Mouse (Mus musculus) layer of hippocampus, adult 2 months (tissue): ENCODE measurements around the gene Adcy1. TPM values are rescaled to one million over a fixed set of nuclear protein-coding genes. Genes with fewer than 3 reads are reported as not detected.

Experiments used
- DNase-seq, 2 experiments: peaks; one replicate each; pipeline ENCODE4 v3.0.0; 2022; ENCODE audit warnings: low spot score in 2 of 2
- H3K27ac ChIP-seq: fragments of 200-600 bp; 2 replicates; pipeline ENCODE4 v1.8.1; 2022
- H3K4me3 ChIP-seq: fragments of 200-600 bp; 2 replicates; pipeline ENCODE4 v1.8.1; 2022; ENCODE audit warnings: mild to moderate bottlenecking
- CTCF ChIP-seq: fragments of 200-600 bp; conservative IDR thresholded peaks from 2 replicates; pipeline ENCODE4 v1.8.1; 2022; ENCODE audit warnings: antibody characterized with exemption, mild to moderate bottlenecking, moderate library complexity
- total RNA-seq, 2 experiments: library from RNA; stranded (reverse); gene quantifications; 2 replicates each; pipeline ENCODE4 v1.2.3; 2021

Adcy1 gene
- total RNA-seq, 2 experiments from 2014 or later: 376 to 403 TPM

DNA sequence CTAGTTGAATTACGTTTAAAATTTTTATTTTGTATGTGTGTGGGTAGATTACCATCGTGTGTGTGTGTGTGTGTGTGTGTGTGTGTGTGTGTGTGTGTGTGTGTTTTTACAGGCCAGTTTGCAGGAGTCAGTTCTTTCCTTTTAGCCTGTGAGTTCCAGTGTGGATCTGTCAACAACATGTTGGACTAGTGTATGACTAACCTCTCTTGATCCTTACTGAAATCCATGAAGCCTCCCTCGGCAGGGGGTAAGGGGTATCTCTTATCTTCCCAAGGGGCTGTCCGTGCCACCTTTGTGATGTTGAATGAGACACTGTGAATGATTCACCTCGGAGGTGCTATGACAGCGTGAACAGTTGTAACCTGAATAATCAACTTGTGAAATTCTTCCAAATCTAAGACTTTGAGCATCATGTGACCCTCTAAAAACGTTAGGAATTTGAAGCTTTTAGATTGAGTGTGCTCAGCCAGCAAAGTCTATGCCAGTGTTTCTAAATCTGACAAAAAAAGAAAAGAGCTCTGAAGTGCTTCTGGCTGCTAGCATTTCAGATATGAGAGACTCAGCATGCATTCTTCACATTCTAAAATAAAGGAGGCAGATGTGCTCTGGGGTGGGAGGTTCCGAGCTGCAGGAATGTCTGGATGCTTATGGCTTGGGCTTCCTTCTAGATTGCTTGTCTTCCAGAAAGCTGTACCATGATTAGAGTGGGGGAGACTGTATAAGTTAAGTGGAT is 66.2 kb downstream of the Adcy1 start:
- no peak overlapping the region for H3K27ac ChIP-seq
- TF ChIP-seq CTCF: no peak
- DNase-seq: no peak
- H3K4me3 ChIP-seq: no peak overlapping the region

DNA sequence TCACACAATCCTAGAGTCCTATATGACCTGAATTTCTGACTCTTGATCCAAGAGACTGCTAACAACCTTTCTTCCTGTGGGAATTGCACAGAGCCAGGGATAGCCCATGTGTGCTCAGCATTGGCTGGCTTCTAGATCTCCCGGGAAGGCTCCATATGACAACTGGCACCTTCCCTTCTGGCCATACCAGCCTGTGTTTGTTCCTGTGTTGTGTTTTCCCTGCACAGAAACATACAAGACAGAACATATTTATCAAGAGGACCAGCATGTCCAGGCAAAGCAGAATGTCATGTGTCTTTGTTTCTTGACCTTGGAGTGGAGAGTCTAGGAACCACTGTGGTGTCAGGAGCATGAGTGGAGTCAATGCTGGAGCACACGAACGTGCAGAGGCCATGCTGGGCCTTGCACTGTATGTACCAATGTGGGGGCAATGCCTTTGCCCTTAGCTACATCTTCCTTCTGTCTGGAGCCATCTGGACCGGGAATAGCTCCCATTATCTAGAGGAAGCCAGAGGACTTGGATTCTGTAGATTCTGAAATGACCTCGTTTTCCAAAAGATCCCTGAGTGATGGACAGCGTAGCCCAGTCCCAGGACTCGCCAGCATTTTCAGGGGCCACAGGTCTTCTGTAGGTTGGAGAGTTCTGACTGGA is 69.6 kb downstream of the Adcy1 start:
- H3K27ac ChIP-seq: no peak overlapping the region
- TF ChIP-seq CTCF: no peak
- DNase-seq: no peak
- no peak overlapping the region for H3K4me3 ChIP-seq

DNA sequence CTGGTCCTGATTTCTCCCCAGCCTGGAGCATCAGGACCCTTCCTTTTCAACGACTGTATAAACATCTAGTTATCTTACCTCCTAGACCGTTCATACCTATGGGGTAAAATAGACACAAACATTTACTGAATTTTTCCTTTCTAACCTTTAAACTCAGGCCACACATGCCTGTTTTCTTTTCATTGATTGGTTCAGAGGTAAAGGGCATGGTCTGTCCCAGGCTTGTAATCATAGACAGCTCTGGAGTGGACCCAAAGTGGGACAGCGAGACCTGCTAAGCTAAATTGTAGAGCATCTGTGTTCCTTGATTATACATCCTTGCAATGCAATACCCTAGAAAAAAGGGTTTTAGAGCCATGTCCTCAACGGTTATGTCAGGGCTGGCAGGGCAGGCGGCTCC is 70.4 kb downstream of the Adcy1 start:
- TF ChIP-seq CTCF: no peak
- no peak overlapping the region for H3K4me3 ChIP-seq
- no peak for DNase-seq
- peak overlapping the region; percentile 18; the same call in 1 of the 2 replicates for H3K27ac ChIP-seq

DNA sequence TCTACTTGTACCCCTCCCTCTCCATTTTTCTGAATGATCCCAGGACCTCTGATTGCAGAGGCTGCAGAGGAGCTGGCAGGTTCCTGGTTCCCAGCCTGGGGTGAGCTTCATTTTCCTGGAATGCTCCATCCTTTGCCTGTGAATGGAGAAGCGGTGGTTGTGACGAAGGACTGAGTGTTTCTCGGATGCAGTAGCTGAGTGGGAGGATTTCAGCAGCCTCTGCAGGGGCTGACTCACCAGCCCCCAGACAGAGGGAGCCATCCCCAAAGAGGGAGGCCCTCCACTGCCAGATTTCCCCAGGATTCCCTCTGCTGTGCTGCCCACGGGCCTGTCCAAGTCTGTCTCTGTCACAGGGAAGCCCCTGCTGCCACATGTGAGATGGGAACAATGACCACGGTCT is 71.0 kb downstream of the Adcy1 start:
- Histone ChIP-seq H3K27ac (peak overlapping the region; percentile 18; the same call in 1 of the 2 replicates), H3K4me3 (no peak overlapping the region)
- TF ChIP-seq CTCF: no peak
- DNase-seq: peak; percentile 59 to 65

DNA sequence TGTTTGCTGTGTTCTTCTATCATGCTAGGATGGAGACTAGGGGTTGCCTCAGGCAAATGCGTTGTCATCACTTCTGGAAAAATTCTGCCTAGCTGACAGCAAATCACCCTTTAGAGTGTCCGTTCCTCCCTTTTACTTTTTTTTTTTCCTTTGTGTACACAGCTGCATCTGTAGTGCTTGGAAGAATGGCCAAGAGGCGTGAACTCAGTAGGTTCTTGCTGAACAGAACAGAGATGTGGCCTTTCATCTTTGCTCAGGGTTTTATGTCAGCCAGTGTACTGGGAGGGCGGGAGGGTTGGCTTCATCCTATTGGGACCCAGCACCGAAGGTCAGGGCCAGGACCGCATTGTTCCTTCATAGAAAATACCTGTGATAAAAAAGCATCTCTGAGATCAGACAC is 72.0 kb downstream of the Adcy1 start:
- no peak overlapping the region for H3K4me3 ChIP-seq
- no peak for TF ChIP-seq CTCF
- DNase-seq: no peak
- H3K27ac ChIP-seq: no peak overlapping the region

DNA sequence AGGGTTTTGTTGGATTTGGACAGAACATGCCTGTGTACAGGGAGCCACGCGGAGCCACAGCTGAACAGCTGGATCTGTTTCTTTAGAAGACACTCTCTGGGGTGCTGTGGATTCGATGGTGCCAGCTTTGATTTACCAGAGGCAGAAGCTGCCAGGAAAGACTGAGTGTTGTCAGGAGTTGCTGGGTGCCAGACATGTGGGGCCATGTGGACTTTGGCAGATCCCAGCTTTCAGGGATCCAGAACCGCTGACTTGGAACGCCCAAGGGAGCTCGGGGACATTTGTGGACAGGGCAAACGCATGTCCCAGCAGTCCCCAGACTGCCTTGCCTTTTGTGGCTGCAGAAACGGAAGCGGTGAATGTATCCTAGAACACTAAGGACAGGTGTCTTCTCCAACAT is 72.5 kb downstream of the Adcy1 start:
- no peak for DNase-seq
- no peak for TF ChIP-seq CTCF

DNA sequence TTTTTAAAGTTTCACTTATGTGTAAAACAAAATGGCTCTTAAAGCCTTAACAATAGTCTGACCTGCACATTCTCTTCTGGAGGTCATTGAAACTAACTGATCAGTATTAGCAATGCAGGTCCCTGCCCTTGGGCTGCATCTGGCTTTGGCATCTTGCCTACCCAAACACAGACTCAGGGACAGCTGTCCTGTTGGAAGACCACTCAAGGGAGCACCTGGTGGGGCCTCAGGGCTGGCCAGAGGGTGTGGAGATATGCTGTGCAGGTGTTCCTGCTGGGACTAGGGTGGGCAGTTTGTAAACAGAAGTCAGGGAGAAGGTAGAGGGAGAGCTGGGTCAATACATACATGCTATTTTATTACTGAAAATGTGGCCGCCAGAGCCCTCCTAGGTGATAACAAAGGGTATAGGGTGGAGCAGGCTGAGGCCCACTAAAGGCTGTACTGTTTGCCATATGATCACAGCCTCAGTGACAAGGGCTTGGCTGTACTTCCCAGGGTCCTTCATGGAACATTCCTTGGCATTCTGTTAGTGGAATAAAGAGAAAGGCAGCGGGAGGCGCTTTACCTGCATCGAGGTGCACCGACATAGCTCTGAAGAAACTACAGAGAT is 73.1 kb downstream of the Adcy1 start:
- Histone ChIP-seq H3K27ac (no peak overlapping the region), H3K4me3 (no peak overlapping the region)
- TF ChIP-seq CTCF: no peak
- no peak for DNase-seq

More for the DNA sequence above, 72.5 kb downstream of the Adcy1 start:
- Histone ChIP-seq H3K27ac (no peak overlapping the region), H3K4me3 (no peak overlapping the region)

DNA sequence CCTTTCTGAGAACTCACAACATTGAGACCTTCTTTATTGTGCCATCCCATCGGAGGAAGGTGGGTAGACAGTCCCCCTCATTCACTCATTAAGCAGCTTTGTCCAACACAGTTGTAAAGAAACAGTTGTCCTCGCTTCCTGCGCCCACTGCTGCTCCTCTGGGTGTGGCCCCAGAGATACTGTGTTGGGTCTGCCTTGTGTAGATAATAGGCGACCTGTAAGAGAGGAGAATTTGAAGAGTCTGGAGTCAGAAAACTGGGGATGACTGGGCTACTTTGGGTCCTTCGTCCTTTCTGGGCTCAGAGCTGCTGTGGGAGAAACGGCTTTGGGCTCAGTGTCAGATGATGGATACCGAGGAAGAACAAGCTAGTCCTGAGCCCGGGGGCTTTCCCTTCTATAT is 75.1 kb downstream of the Adcy1 start:
- Histone ChIP-seq H3K27ac (no peak overlapping the region), H3K4me3 (no peak overlapping the region)
- DNase-seq: no peak
- TF ChIP-seq CTCF: no peak

DNA sequence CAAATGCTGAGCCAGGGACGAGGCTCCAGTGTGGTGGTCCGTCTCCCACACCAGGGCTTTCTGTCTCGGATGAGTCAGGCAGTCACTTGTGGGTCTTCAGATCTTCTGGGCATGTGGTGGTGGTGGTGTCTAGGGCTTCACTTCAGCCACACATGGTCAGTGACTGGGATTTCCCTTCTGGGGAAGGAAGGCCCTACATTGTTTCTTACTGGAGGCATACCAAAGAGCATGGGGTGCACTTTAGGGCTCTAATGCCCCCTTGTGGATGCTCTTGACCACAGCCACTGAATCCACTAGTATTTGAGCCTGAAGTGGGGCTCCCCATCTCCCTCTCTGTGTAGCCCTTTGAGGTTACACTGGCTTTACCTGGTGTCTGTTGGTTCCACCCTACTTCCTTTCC is 77.2 kb downstream of the Adcy1 start:
- TF ChIP-seq CTCF: peak; percentile 82
- no peak overlapping the region for H3K27ac ChIP-seq
- no peak overlapping the region for H3K4me3 ChIP-seq
- peak; percentile 26 to 32 for DNase-seq

DNA sequence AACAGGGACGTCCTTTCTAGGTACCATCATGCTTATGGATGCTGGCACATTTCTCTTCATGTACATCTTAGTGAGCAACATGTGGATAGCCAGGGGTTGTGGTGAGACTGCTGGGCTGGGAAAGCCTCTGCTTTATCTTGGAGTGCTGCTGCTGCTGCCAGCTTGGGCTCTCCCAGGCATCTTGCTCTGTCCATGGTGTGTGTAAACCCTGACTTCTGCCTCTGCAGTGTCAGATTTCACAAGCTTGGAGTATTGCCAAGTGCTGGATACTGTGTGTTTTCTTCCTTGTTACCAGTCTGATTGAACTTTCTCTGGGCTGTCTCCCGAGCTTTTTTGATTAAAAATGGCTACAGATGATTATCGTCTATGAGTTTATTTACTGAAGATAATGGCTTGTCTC is 79.4 kb downstream of the Adcy1 start:
- Histone ChIP-seq H3K4me3 (no peak overlapping the region), H3K27ac (no peak overlapping the region)
- no peak for DNase-seq
- no peak for TF ChIP-seq CTCF

DNA sequence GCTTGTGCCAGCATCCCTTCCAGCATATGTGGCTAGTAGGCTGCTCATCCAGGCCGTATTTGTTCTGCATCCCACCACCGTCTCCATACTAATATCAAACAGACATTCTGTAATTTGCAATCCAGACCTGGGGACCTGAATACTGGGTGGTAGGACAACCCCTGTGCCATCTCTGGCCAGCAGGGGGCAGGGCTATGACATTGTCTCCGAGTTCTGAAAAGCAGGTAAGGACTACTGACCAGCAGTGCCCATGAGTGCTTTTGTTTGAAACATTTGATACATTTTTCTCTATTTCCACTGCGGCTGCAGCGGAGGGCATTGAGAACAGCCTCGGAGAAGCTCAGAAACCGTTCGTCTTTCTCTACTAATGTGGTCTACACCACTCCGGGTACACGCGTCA is 81.1 kb downstream of the Adcy1 start:
- peak; percentile 77 for TF ChIP-seq CTCF
- no peak overlapping the region for H3K27ac ChIP-seq
- peak in 1 of 2 experiments; percentile 36 for DNase-seq
- H3K4me3 ChIP-seq: no peak overlapping the region

DNA sequence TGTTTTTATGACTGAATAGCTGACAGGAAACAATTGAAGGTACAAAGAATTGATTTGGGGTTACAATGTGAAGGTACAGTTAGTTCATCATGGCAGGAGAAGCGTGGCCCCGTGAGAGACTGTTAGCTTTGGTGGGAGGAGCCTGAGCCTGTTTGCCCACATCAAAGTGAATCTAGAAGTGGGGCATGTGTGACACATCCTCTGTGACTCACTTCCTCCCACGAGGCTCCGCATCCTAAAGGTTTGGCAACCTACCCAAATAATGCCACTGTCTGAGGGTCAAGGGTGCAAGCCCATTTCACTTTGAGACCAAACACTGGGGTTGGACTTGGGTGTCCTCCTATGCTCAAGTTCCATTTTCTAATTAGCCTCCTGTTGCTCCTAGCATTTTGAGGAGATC is 81.9 kb downstream of the Adcy1 start:
- no peak for DNase-seq
- TF ChIP-seq CTCF: no peak

DNA sequence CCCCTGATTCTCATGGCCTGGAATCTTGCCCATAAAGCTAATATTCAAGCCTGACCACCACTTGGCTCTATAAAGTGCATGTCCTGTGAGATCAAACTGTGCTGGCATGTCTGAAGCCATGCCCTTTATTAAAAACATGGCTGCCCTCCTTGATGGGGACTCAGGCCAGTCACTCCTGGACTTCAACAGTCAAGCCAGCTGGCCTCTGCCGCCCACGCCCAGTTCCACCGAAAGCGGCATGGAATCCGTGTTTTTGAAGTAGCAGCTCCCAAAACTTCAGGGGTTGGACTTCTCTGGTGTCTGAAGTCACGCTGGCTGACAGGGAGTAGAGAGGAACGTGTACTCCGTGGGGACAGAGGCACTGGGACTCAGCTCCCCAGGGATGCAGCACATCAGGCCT is 84.2 kb downstream of the Adcy1 start:
- H3K27ac ChIP-seq: no peak overlapping the region
- TF ChIP-seq CTCF: no peak
- DNase-seq: no peak
- no peak overlapping the region for H3K4me3 ChIP-seq

More for the DNA sequence above, 81.9 kb downstream of the Adcy1 start:
- Histone ChIP-seq H3K4me3 (no peak overlapping the region), H3K27ac (no peak overlapping the region)
